Mouse (Mus musculus) liver, adult 2 months (tissue): ENCODE measurements at regions not wholly inside any gene's neighbourhood (a gene's known extent, or its start where the extent isn't known, plus 50 kb on each side); places are given as distances from the start of the nearest gene placed in this dataset.

Experiments used
- CTCF ChIP-seq: fragments of 200-500 bp; IDR thresholded peaks from 2 replicates; pipeline ENCODE4 v1.5.1; 2011; ENCODE audit warnings: low read depth, low read length, control low read depth
- POLR2A ChIP-seq: fragments of 200-500 bp; IDR thresholded peaks from 2 replicates; pipeline ENCODE4 v1.6.1; 2011; ENCODE audit warnings: low read length, control low read depth; ENCODE audit not compliant: insufficient read depth; ENCODE audit errors: extremely low read depth

DNA sequence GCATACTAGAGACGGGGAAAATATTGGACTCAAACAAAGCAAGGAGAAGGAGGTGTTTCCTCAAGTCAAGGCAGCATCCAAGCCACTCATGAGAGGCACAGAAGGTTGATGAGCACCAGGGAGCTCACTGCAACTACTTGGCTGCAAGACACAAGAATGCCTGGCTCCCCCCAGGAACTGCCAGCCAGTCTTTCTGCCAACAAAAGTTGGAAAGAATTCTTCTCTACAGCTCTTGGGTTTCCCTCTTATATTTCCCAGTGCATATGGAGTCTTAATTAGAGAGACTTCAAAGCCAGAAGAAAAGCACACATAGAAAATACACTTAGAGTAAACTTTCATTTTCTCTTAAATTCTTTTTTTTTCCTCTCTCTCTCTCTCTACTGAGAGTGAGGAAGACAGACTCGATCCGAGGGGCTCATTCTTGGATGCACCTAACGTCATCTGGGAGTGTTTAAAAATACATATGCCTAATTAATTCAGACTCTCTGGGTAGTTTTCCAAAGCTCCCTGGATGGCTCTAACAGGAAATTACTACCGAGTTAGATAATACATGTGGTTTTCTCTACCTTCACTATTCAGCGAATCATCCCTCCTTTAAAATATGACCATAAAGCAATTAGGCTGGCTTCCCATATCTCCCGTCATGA is 222.7 kb downstream of the Fam84b start:
- TF ChIP-seq POLR2A = no peak
- no peak for TF ChIP-seq CTCF
